Mouse (Mus musculus) urinary bladder, postnatal 36 days (tissue): ENCODE measurements around the gene Glt6d1.

Experiments used
- DNase-seq, 2 experiments: peaks; one replicate each; pipeline ENCODE4 v3.0.0; 2022; ENCODE audit warnings: low spot score in 2 of 2, mixed read lengths in 1 of 2

Glt6d1 gene

GRCm38 (mm10) chr2:25797635-25798034 is 18.0 kb downstream of the Glt6d1 start:
- DNase-seq: no peak

- DNase-seq: no peak
Observed at GRCm38 (mm10) chr2:25789092-25789491, 26.6 kb downstream of the Glt6d1 start.

- no peak for DNase-seq
Observed at GRCm38 (mm10) chr2:25785573-25786322, 29.9 kb downstream of the Glt6d1 start.

GRCm38 (mm10) chr2:25781957-25782356 is 33.7 kb downstream of the Glt6d1 start, which contains the start of gene Gm13539:
Gene Gm13539 (plus strand): TSS chr2:25782257.
- no peak for DNase-seq

- no peak for DNase-seq
Observed at GRCm38 (mm10) chr2:25780921-25781320, 34.7 kb downstream of the Glt6d1 start.

GRCm38 (mm10) chr2:25779076-25779475 is 36.6 kb downstream of the Glt6d1 start:
- DNase-seq: no peak

- no peak for DNase-seq
Observed at GRCm38 (mm10) chr2:25776717-25777116, 38.9 kb downstream of the Glt6d1 start, which contains the start of gene Lcn11. Gene Lcn11 (plus strand): TSS chr2:25777017.

- no peak for DNase-seq
Observed at GRCm38 (mm10) chr2:25775991-25776390, 39.7 kb downstream of the Glt6d1 start.

- no peak for DNase-seq
Observed at GRCm38 (mm10) chr2:25774640-25775039, 41.0 kb downstream of the Glt6d1 start.

- no peak for DNase-seq
Observed at GRCm38 (mm10) chr2:25773507-25773906, 42.1 kb downstream of the Glt6d1 start.

- DNase-seq: no peak
Observed at GRCm38 (mm10) chr2:25767764-25768163, 47.9 kb downstream of the Glt6d1 start.

- no peak for DNase-seq
Observed at GRCm38 (mm10) chr2:25765269-25765668, 50.4 kb downstream of the Glt6d1 start, which contains the start of gene Lcn3. Gene Lcn3 (plus strand): TSS chr2:25765569.

- no peak for DNase-seq
Observed at GRCm38 (mm10) chr2:25758064-25758625, 57.5 kb downstream of the Glt6d1 start.

- no peak for DNase-seq
Observed at GRCm38 (mm10) chr2:25754201-25754600, 61.4 kb downstream of the Glt6d1 start.
